Mouse (Mus musculus): ENCODE measurements around the gene Car10. TPM values are rescaled to one million over a fixed set of nuclear protein-coding genes. Genes with fewer than 3 reads are reported as not detected.

Car10 gene
- polyA plus RNA-seq, 1 experiment: not detected

DNA sequence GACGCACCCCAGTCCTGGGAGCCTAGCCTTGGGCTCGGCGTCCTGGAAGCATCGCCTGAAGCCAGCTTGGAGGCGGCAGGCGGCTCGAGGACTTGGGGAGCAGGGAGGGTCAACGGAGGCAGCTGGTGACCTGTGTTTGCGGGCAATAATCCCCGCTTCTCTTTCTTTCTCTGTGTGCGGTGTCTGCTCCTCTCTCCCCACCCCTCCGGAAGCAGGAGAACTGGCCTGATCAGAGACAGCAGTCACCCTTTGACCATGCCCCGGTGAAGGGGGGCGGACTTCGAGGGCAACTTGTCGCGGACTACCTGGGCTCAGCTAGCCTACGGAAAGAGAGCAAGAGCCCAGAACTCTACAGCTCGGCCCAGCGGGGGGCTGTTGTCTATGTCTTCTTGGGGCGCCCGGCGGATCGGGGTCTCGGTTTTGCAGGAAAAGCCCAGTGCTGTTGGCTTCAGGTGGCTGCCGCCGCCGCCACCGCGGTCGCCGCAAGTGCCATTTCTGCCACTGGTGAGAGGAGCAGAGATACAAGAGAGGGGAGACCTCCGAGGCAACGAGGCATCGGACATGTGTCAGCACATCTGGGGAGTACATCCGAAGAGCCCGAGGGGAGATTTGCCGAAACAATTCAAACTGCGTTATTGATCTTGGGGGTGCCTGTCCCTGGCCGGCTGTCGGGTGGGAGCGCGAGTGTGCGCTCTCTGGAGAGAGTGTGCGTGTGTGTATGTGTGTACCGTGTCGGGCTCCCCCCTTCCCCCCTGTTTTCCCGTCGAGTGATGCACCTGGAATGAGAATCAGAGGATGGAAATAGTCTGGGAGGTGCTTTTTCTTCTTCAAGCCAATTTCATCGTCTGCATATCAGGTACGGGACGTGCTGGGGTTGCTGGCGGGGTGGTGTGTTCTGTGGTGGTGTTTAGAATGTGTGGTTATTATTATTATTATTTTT is 1.9 kb downstream of the Car10 start:
- 2% methylated on average over 53 of the region's 53 CpGs for WGBS
- TF ChIP-seq POLR2A (IDR thresholded peaks at IDR 0.05; ENCODE audit: low read depth, low read length): no peak
- TF ChIP-seq CTCF (conservative IDR thresholded peaks at IDR 0.05; ENCODE audit: insufficient read depth, insufficient read length, low read depth, low read length): no peak
- no peaks in the 10 kb centered on the region for H3K4me1 ChIP-seq (ENCODE audit: control insufficient read depth, insufficient read depth, low read length)
- no peak overlapping the region for H3K4me3 ChIP-seq (ENCODE audit: insufficient read depth, low read depth, low read length)
- no peak for DNase-seq
- no peak overlapping the region for H3K27ac ChIP-seq (ENCODE audit: insufficient read depth, low read depth, low read length)
- H3K36me3 ChIP-seq (ENCODE audit: control insufficient read depth, insufficient read depth, low read length): no peaks in the 10 kb centered on the region
- peaks cover 3% of the 10 kb centered on the region; the same call in 1 of the 2 replicates for H3K27me3 ChIP-seq (replicated peaks; ENCODE audit: control insufficient read depth, insufficient read depth, low read length)

- H3K4me3 ChIP-seq (ENCODE audit: insufficient read depth, low read depth, low read length): no peak overlapping the region
- TF ChIP-seq POLR2A (IDR thresholded peaks at IDR 0.05; ENCODE audit: low read depth, low read length) (no peak), CTCF (conservative IDR thresholded peaks at IDR 0.05; ENCODE audit: insufficient read depth, insufficient read length, low read depth, low read length) (no peak)
- WGBS: 4% methylated on average over 6 of the region's 6 CpGs
Measured at GRCm38 (mm10) chr11:93100606-93101005, 2.8 kb downstream of the Car10 start.

GRCm38 (mm10) chr11:93101106-93101505 is 3.3 kb downstream of the Car10 start:
- WGBS: 12% methylated on average over 2 of the region's 2 CpGs
- TF ChIP-seq POLR2A (IDR thresholded peaks at IDR 0.05; ENCODE audit: low read depth, low read length): no peak
- Histone ChIP-seq H3K36me3 (ENCODE audit: control insufficient read depth, insufficient read depth, low read length) (no peaks in the 10 kb centered on the region), H3K27me3 (replicated peaks; ENCODE audit: control insufficient read depth, insufficient read depth, low read length) (peaks cover 3% of the 10 kb centered on the region; the same call in 1 of the 2 replicates), H3K4me3 (ENCODE audit: insufficient read depth, low read depth, low read length) (no peak overlapping the region), H3K27ac (ENCODE audit: insufficient read depth, low read depth, low read length) (no peak overlapping the region), H3K4me1 (ENCODE audit: control insufficient read depth, insufficient read depth, low read length) (no peaks in the 10 kb centered on the region)
- no peak for DNase-seq

More at GRCm38 (mm10) chr11:93100606-93101005, 2.8 kb downstream of the Car10 start:
- Histone ChIP-seq H3K36me3 (ENCODE audit: control insufficient read depth, insufficient read depth, low read length) (no peaks in the 10 kb centered on the region), H3K27ac (ENCODE audit: insufficient read depth, low read depth, low read length) (no peak overlapping the region), H3K27me3 (replicated peaks; ENCODE audit: control insufficient read depth, insufficient read depth, low read length) (peaks cover 3% of the 10 kb centered on the region; the same call in 1 of the 2 replicates), H3K4me1 (ENCODE audit: control insufficient read depth, insufficient read depth, low read length) (no peaks in the 10 kb centered on the region)
- no peak for DNase-seq

- H3K4me3 ChIP-seq (ENCODE audit: insufficient read depth, low read depth, low read length): no peak overlapping the region
- no peaks in the 10 kb centered on the region for H3K4me1 ChIP-seq (ENCODE audit: control insufficient read depth, insufficient read depth, low read length)
- TF ChIP-seq CTCF (conservative IDR thresholded peaks at IDR 0.05; ENCODE audit: insufficient read depth, insufficient read length, low read depth, low read length) (no peak), POLR2A (IDR thresholded peaks at IDR 0.05; ENCODE audit: low read depth, low read length) (no peak)
- DNase-seq: no peak
- WGBS: 81% methylated on average over 9 of the region's 9 CpGs
- H3K27me3 ChIP-seq (replicated peaks; ENCODE audit: control insufficient read depth, insufficient read depth, low read length): peaks cover 3% of the 10 kb centered on the region; the same call in 1 of the 2 replicates
- no peaks in the 10 kb centered on the region for H3K36me3 ChIP-seq (ENCODE audit: control insufficient read depth, insufficient read depth, low read length)
- H3K27ac ChIP-seq (ENCODE audit: insufficient read depth, low read depth, low read length): no peak overlapping the region
Measured at GRCm38 (mm10) chr11:93102321-93102720, 4.5 kb downstream of the Car10 start.

DNA sequence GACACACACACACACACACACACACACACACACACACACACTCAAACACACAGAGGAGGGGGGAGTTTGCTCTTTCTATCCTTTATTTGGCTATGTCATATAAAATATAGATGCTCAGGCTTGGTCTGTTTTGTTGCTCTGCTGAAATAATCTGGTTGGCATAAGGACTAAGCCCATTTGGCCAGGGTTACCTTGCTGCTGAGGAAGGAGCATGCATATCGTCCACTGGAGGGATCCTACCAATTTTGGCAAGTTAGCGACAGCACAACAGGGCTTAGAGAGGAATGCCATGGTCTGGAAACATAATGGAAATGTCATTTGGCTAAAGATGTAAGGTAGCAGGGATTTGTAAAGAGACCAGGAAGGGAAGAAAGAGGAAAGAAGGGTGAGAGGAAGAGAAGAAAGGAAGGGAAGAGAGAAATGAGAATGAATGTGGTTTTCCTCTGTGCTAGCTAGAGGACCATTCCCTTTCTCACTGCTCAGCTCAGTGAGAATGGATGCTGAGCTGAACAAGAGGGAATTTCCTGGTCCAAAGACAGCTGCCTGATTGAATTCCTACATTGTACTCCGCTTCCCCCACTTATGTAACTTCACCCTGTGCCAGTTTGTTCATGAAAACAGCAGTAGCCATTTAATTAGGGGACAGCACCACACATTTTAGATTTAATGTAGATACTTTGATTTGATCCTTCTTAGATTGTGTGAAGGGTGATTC is 5.4 kb downstream of the Car10 start:
- H3K4me3 ChIP-seq (ENCODE audit: insufficient read depth, low read depth, low read length): no peak overlapping the region
- peaks cover 3% of the 10 kb centered on the region; the same call in 1 of the 2 replicates for H3K27me3 ChIP-seq (replicated peaks; ENCODE audit: control insufficient read depth, insufficient read depth, low read length)
- DNase-seq: no peak
- H3K36me3 ChIP-seq (ENCODE audit: control insufficient read depth, insufficient read depth, low read length): no peaks in the 10 kb centered on the region
- WGBS: 63% methylated on average over 3 of the region's 3 CpGs
- TF ChIP-seq POLR2A (IDR thresholded peaks at IDR 0.05; ENCODE audit: low read depth, low read length) (no peak), CTCF (conservative IDR thresholded peaks at IDR 0.05; ENCODE audit: insufficient read depth, insufficient read length, low read depth, low read length) (no peak)
- H3K27ac ChIP-seq (ENCODE audit: insufficient read depth, low read depth, low read length): no peak overlapping the region
- H3K4me1 ChIP-seq (ENCODE audit: control insufficient read depth, insufficient read depth, low read length): no peaks in the 10 kb centered on the region

- no peak overlapping the region for H3K4me3 ChIP-seq (ENCODE audit: insufficient read depth, low read depth, low read length)
- no peak overlapping the region for H3K27ac ChIP-seq (ENCODE audit: insufficient read depth, low read depth, low read length)
- no peaks in the 10 kb centered on the region for H3K4me1 ChIP-seq (ENCODE audit: control insufficient read depth, insufficient read depth, low read length)
- no peak for DNase-seq
- TF ChIP-seq POLR2A (IDR thresholded peaks at IDR 0.05; ENCODE audit: low read depth, low read length) (no peak), CTCF (conservative IDR thresholded peaks at IDR 0.05; ENCODE audit: insufficient read depth, insufficient read length, low read depth, low read length) (no peak)
- WGBS: 53% methylated on average over 1 of the region's 1 CpGs
- no peaks in the 10 kb centered on the region for H3K27me3 ChIP-seq (replicated peaks; ENCODE audit: control insufficient read depth, insufficient read depth, low read length)
- H3K36me3 ChIP-seq (ENCODE audit: control insufficient read depth, insufficient read depth, low read length): no peaks in the 10 kb centered on the region
Measured at GRCm38 (mm10) chr11:93109451-93109850, 11.6 kb downstream of the Car10 start.
